Mouse (Mus musculus) heart, embryonic 13.5 days (tissue): ENCODE results near the gene Lhfp. TPM values are rescaled to one million over a fixed set of nuclear protein-coding genes. Genes with fewer than 3 reads are reported as not detected.
A peak's percentile ranks its signal among the peaks of the same experiment; 100 is the strongest.

Experiments used
- ATAC-seq: fragments of 200-750 bp; cut with Nextera tagmentation; 2 replicates; pipeline ENCODE4 v1.8.0; 2017; ENCODE audit warnings: moderate TSS enrichment; ENCODE audit not compliant: insufficient number of reproducible peaks, low FRiP score, low TSS enrichment; ENCODE audit errors: extremely low read depth
- H3K27ac ChIP-seq: fragments of 300-500 bp; sonication (generic); replicated peaks from 2 replicates; pipeline ENCODE4 v1.5.1; 2015; ENCODE audit warnings: moderate library complexity, mild to moderate bottlenecking, inconsistent platforms
- H3K27me3 ChIP-seq: fragments of 300-500 bp; sonication (generic); replicated peaks from 2 replicates; pipeline ENCODE4 v1.6.1; 2015; ENCODE audit warnings: mild to moderate bottlenecking, inconsistent platforms
- H3K36me3 ChIP-seq: fragments of 300-500 bp; sonication (generic); 2 replicates; pipeline ENCODE4 v1.6.1; 2015; ENCODE audit warnings: mild to moderate bottlenecking, inconsistent platforms
- H3K4me1 ChIP-seq: fragments of 300-500 bp; sonication (generic); 2 replicates; pipeline ENCODE4 v1.6.1; 2015; ENCODE audit warnings: inconsistent platforms
- H3K4me2 ChIP-seq: fragments of 300-500 bp; sonication (generic); 2 replicates; pipeline ENCODE4 v1.6.1; 2015; ENCODE audit warnings: inconsistent platforms, mild to moderate bottlenecking, moderate library complexity
- H3K4me3 ChIP-seq: fragments of 300-500 bp; sonication (generic); 2 replicates; pipeline ENCODE4 v1.5.1; 2015; ENCODE audit warnings: moderate library complexity, mild to moderate bottlenecking, inconsistent platforms
- H3K9ac ChIP-seq: fragments of 300-500 bp; sonication (generic); 2 replicates; pipeline ENCODE4 v1.6.1; 2015; ENCODE audit warnings: inconsistent platforms, mild to moderate bottlenecking, moderate library complexity
- H3K9me3 ChIP-seq: fragments of 300-500 bp; sonication (generic); 2 replicates; pipeline ENCODE4 v1.6.1; 2016; ENCODE audit warnings: inconsistent platforms
- WGBS: fragments of 180-500 bp; shearing (Covaris S2); methylation state at CpG from one replicate; pipeline ENCODE4 v1.1.7; 2015; ENCODE audit warnings: mixed read lengths; 5-methylcytosine and 5-hydroxymethylcytosine counted together
- polyA plus RNA-seq: library from polyadenylated mRNA; unstranded; fragments of >200 nt; fragmentation: Nextera tagmentation; extraction: Ambion mirVana; gene quantifications from 2 replicates; pipeline ENCODE4 v1.2.1, GENCODE M21; 2015

Gene Lhfp
- polyA plus RNA-seq, 1 experiment from 2014 or later: 82.7 TPM

DNA sequence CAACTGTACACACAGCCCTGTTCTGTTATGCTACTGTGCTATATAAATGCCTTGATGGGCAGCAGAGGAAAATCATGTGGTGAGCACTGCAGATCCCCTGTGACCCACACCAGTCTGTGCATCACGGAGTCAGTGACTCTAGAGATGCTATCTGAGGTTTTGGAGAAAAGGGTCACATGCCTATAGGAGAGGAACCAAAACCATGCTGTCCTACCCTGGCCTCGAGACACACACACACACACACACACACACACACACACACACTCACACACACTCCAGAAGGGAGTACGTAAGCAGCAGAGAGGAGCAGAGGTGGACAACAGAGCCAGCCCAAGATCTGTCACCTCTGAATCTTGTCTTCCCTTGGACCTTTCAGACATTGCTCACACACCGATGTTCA is 195.1 kb downstream of the Lhfp start:
- Histone ChIP-seq H3K9ac (no peak overlapping the region), H3K9me3 (no peaks in the 10 kb centered on the region), H3K4me2 (no peak overlapping the region), H3K4me3 (no peak overlapping the region), H3K27ac (no peak overlapping the region), H3K27me3 (no peaks in the 10 kb centered on the region), H3K36me3 (peaks cover 28% of the 10 kb centered on the region), H3K4me1 (peaks cover 24% of the 10 kb centered on the region)
- ATAC-seq: no peak
- 88% methylated on average over 4 of the region's 4 CpGs for WGBS

DNA sequence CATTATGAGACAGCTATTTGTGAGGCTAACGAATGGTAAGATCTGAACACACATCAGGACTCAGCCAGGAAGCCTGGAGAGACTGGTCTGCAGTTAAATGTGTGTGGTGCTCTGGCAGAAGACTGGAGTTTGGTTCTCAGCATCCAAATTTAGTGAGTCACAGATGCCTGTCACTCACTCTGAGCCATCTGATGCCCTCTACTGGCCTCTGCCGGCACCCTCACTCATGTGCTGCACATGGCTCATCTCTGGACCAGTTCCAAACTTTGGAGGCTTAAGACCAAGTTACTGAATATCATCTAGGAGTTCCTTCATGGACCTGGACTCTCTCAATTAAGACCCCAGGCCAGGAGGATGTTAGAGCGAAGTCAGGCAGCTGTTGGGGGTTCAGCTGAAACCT is 198.8 kb downstream of the Lhfp start:
- no peak for ATAC-seq
- WGBS: 82% methylated on average over 3 of the region's 3 CpGs

DNA sequence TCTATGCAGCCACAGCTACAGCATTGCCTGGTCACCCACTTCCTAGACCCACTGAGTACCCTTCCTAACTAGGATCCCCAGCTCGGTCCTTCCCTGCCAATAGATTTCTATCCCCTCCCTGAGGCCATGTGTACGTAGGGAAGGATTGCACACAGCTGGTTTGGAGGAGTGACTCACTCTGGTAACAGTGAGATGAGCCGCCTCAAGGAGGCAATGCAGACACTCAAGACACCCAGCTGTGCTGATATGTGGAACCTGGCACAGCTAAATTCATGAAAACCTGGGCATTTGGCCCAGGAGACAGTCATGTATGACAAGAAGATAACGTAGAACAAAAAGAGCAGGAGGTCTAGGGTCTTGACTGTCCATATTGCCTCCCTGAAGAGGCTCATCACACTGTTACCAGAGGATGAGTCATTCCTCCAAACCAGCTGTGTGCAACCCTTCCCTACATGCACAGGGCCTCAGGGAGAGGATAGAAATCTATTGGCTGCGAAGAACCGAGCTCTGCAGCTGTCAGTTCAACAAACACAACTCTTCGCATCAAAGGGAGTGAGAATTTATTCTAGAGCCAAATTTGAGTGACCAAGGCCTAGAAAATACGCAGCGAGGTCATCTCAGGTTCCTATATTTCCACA is 204.4 kb downstream of the Lhfp start:
- WGBS: 76% methylated on average over 9 of the region's 9 CpGs
- Histone ChIP-seq H3K9ac (no peak overlapping the region), H3K36me3 (peaks cover 10% of the 10 kb centered on the region; the same call in 1 of the 2 replicates), H3K9me3 (0 out of 2 replicates have a peak, but pooled peaks cover 9% of the 10 kb centered on the region), H3K4me2 (no peak overlapping the region), H3K27ac (no peak overlapping the region), H3K4me1 (peaks cover 47% of the 10 kb centered on the region), H3K27me3 (no peaks in the 10 kb centered on the region), H3K4me3 (no peak overlapping the region)
- no peak for ATAC-seq

More for the DNA sequence above, 198.8 kb downstream of the Lhfp start:
- Histone ChIP-seq H3K9me3 (0 out of 2 replicates have a peak, but pooled peaks cover 9% of the 10 kb centered on the region), H3K4me3 (no peak overlapping the region), H3K4me1 (peaks cover 16% of the 10 kb centered on the region; the same call in 1 of the 2 replicates), H3K27ac (no peak overlapping the region), H3K9ac (no peak overlapping the region), H3K36me3 (peaks cover 30% of the 10 kb centered on the region), H3K27me3 (no peaks in the 10 kb centered on the region), H3K4me2 (no peak overlapping the region)

- Histone ChIP-seq H3K4me3 (no peak overlapping the region), H3K9ac (no peak overlapping the region), H3K4me2 (no peak overlapping the region), H3K4me1 (peaks cover 56% of the 10 kb centered on the region), H3K27me3 (no peaks in the 10 kb centered on the region), H3K9me3 (0 out of 2 replicates have a peak, but pooled peaks cover 9% of the 10 kb centered on the region), H3K36me3 (peaks cover 10% of the 10 kb centered on the region; the same call in 1 of the 2 replicates), H3K27ac (no peak overlapping the region)
- WGBS: 79% methylated on average over 3 of the region's 3 CpGs
- no peak for ATAC-seq
These were observed 205.8 kb downstream of the Lhfp start for GRCm38 (mm10) chr3:53247102-53247501.

GRCm38 (mm10) chr3:53248158-53248874 is 207.0 kb downstream of the Lhfp start:
- ATAC-seq: no peak
- no peak overlapping the region for H3K4me2 ChIP-seq
- no peak overlapping the region for H3K27ac ChIP-seq
- 44% methylated on average over 10 of the region's 10 CpGs for WGBS
- peaks cover 1% of the 10 kb centered on the region; the same call in 1 of the 2 replicates for H3K36me3 ChIP-seq
- H3K9me3 ChIP-seq: 0 out of 2 replicates have a peak, but pooled peaks cover 4% of the 10 kb centered on the region
- peaks cover 68% of the 10 kb centered on the region for H3K4me1 ChIP-seq
- H3K4me3 ChIP-seq: no peak overlapping the region
- H3K9ac ChIP-seq: no peak overlapping the region
- no peaks in the 10 kb centered on the region for H3K27me3 ChIP-seq

DNA sequence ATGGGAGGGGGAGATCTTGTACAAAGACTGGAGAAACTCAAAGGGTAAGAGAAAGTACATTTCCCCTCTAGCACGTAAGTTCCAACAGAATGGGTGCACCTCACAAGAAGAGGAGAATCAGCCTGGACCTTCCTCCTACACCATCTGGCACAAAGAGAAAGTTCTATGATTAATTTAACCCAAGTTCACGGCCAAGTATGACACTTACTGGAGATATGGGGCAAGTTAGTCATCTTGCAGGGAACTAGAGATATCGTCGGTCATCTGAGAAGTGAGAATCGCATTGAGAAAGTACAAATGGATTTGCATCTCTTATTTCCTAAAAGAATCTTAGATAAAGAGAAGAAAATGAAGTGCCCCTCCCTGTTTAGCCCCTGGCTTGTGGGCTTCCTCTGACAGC is 211.2 kb downstream of the Lhfp start:
- Histone ChIP-seq H3K27me3 (no peaks in the 10 kb centered on the region), H3K9ac (no peak overlapping the region), H3K4me2 (peak overlapping the region; percentile 48; the same call in 1 of the 2 replicates), H3K27ac (peak overlapping the region; percentile 68), H3K9me3 (no peaks in the 10 kb centered on the region), H3K4me3 (no peak overlapping the region), H3K4me1 (peaks cover 78% of the 10 kb centered on the region), H3K36me3 (no peaks in the 10 kb centered on the region)
- no peak for ATAC-seq
- WGBS: 54% methylated on average over 5 of the region's 5 CpGs

DNA sequence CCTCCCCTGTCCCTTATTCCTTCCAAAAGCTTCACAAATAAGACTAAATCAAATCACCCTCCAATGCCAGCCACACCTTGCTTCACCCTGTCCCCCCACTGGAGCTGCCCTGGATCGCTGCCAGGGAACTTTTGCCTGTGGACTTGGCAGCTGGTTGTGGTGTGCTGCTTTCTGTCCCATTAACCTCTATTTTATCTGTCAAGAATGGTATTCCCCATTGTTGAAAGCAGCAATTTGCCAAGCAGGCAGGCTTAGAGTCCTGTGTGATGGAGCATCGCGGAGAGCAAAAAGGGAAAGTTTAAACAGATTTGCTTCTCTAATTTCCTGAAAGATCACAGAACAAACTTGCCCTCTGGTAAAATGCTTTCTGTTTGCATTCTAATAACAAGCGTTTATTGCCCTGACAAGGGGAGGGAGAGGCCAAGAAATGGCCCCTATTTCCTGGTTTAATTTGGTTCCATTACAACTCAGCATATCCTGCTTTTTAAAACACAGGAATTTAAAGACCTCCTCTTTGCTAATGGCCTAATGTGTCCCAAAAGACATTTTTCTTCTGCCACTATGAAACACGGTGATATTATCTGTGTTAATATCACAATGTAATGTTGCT is 212.0 kb downstream of the Lhfp start:
- 24% methylated on average over 5 of the region's 5 CpGs for whole genome bisulfite sequencing
- Histone ChIP-seq H3K9me3 (no peaks in the 10 kb centered on the region), H3K36me3 (no peaks in the 10 kb centered on the region), H3K27me3 (no peaks in the 10 kb centered on the region), H3K4me1 (peaks cover 74% of the 10 kb centered on the region), H3K9ac (no peak overlapping the region), H3K27ac (peak overlapping the region; percentile 68), H3K4me3 (no peak overlapping the region), H3K4me2 (peak overlapping the region; percentile 48)
- ATAC-seq: no peak

DNA sequence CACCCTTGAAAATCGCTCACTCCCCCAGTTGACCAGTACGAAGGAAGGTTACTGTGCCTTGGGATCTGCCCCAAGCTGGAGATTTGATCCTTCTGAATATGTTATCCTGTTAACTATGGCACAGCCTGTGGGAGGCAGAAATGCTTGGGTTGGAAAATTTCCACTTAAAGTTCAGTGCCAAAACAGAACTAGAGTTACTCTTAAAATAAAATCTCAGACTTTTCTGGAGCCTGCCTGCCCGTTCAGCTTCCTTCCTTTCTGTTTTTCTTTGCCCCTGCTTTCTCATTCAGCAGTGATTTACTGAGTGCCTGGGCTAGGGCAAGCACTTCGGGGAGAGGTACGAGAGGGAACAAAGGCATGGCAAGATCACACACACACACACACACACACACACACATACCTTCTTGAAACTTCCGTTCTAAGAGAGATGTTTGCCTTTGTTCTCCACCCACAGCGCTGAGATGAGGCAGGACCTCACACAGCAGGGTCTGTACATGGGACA is 217.4 kb downstream of the Lhfp start:
- peak overlapping the region; percentile 52; the same call in 1 of the 2 replicates for H3K9ac ChIP-seq
- no peaks in the 10 kb centered on the region for H3K27me3 ChIP-seq
- WGBS: 48% methylated on average over 7 of the region's 7 CpGs
- ATAC-seq: no peak
- 0 out of 2 replicates have a peak overlapping the region, but pooled peaks have one; percentile 7 for H3K4me2 ChIP-seq
- H3K4me3 ChIP-seq: no peak overlapping the region
- peaks cover 18% of the 10 kb centered on the region for H3K36me3 ChIP-seq
- H3K27ac ChIP-seq: peak overlapping the region; percentile 68
- H3K4me1 ChIP-seq: peaks cover 36% of the 10 kb centered on the region
- no peaks in the 10 kb centered on the region for H3K9me3 ChIP-seq

DNA sequence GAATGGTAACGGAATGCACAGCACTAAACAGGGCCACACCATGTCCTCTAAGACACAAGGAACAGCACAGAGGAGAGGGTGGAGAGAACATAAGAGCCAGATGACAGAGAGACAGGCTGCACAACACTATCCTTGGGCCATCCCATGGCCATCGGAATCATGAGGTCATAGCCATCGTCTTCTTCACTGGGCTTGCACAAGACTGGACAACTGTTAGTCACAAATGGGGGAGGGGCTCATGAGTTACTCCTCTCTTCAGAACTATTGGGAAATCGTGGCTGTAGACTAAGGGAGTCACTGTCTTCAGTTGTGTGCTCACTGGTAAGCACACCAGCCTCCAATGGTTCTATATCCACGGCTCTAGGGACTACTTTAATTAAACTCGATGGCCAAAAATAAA is 224.8 kb downstream of the Lhfp start:
- WGBS: 81% methylated on average over 6 of the region's 6 CpGs
- Histone ChIP-seq H3K4me3 (no peak overlapping the region), H3K4me1 (0 out of 2 replicates have a peak, but pooled peaks cover 8% of the 10 kb centered on the region), H3K4me2 (no peak overlapping the region), H3K9me3 (0 out of 2 replicates have a peak, but pooled peaks cover 3% of the 10 kb centered on the region), H3K27ac (no peak overlapping the region), H3K36me3 (peaks cover 23% of the 10 kb centered on the region), H3K9ac (no peak overlapping the region), H3K27me3 (no peaks in the 10 kb centered on the region)
- ATAC-seq: no peak

- H3K4me3 ChIP-seq: no peak overlapping the region
- 85% methylated on average over 3 of the region's 3 CpGs for WGBS
- H3K36me3 ChIP-seq: peaks cover 18% of the 10 kb centered on the region
- no peak for ATAC-seq
- H3K4me1 ChIP-seq: 0 out of 2 replicates have a peak, but pooled peaks cover 8% of the 10 kb centered on the region
- H3K4me2 ChIP-seq: no peak overlapping the region
- H3K27ac ChIP-seq: no peak overlapping the region
- no peak overlapping the region for H3K9ac ChIP-seq
- no peaks in the 10 kb centered on the region for H3K27me3 ChIP-seq
- H3K9me3 ChIP-seq: 0 out of 2 replicates have a peak, but pooled peaks cover 3% of the 10 kb centered on the region
These were observed 225.7 kb downstream of the Lhfp start for GRCm38 (mm10) chr3:53267046-53267445.

DNA sequence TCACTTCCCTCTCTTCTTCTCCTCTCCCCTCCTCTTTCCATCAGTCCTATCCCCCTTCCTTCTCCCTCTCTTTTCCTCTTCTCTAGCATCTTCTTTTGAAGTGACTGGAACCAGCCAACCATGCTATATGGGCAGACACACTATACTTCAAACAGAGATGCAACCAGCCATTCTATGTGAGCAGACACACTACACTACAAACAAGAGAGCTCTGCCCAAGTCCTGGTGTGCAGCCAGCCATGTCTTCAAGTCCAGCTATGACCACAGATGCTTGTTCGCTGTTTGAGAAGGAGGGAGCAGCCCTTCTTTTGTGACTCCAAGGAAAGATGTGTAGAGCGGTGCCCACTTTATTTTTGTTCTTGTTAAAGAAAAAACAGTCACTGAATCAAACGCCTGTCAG is 231.9 kb downstream of the Lhfp start:
- WGBS: 83% methylated on average over 3 of the region's 3 CpGs
- ATAC-seq: no peak
- H3K27ac ChIP-seq: no peak overlapping the region

More for the DNA sequence above, 231.9 kb downstream of the Lhfp start:
- H3K4me2 ChIP-seq: no peak overlapping the region
- no peak overlapping the region for H3K4me3 ChIP-seq
- H3K4me1 ChIP-seq: 0 out of 2 replicates have a peak, but pooled peaks cover 8% of the 10 kb centered on the region
- no peaks in the 10 kb centered on the region for H3K9me3 ChIP-seq
- H3K9ac ChIP-seq: no peak overlapping the region
- H3K27me3 ChIP-seq: no peaks in the 10 kb centered on the region
- no peaks in the 10 kb centered on the region for H3K36me3 ChIP-seq
